27 mouse cellular contexts compared by ENCODE assay signal in genomic region chr13:46364202-46364912, GRCm38 (mm10). TPM values are rescaled to one million over a fixed set of nuclear protein-coding genes. Genes with fewer than 3 reads are reported as not detected.
A peak's percentile ranks its signal among the peaks of the same experiment; 100 is the strongest.
DNase-seq lines count a peak whose midpoint lies in the region; ATAC-seq and TF ChIP-seq lines count a peak whose summit lies in the region.
"Had no signal": no experiment of that assay in that cellular context is flagged by ENCODE, and none has a peak within 500 bp of the region (broad histone marks: within the 10 kb centered on the region; RNA-seq: fewer than 3 reads in every experiment).

No protein-coding gene starts in this region.

- WGBS in heart, adult 2 months, result 77% methylated on average over 7 of the region's 7 CpGs

- ATAC-seq in erythroid progenitor cell, adult 5-6 weeks (replicated peaks; ENCODE audit: low FRiP score, poor library complexity, severe bottlenecking), result no peak
- ATAC-seq: hindbrain, postnatal 0 days; midbrain, embryonic 13.5 days had no signal

- in situ Hi-C loops in CH12.LX (cut with MboI; ENCODE audit: low pct_ligation_motif_present, low pct_unique_long_range_greater_than_20kb, low sequenced_read_pairs), result no loop called here

- TF ChIP-seq POLR2A in heart, adult 2 months (IDR thresholded peaks at IDR 0.05; ENCODE audit: insufficient read depth, low read depth, low read length), result no peak
- TF ChIP-seq POLR2A in CH12.LX (IDR thresholded peaks at IDR 0.05; ENCODE audit: low read depth, low read length), result no peak

- dilution Hi-C loops in CH12.LX (cut with MboI; ENCODE audit: extremely low pct_ligation_motif_present, extremely low pct_unique_long_range_greater_than_20kb, low sequenced_read_pairs), result no loop called here

- H3K4me2 ChIP-seq in CH12.LX (ENCODE audit: insufficient read depth, low read depth, poor library complexity, severe bottlenecking), result peak overlapping the region; percentile 41; the same call in 1 of the 2 replicates
- H3K4me2 ChIP-seq: heart, embryonic 11.5 days; hindbrain, embryonic 12.5 days; kidney, embryonic 15.5 days; limb, embryonic 15.5 days; midbrain, embryonic 13.5 days had no signal

- H3K27ac ChIP-seq in heart, adult 2 months, result no peak overlapping the region
- H3K27ac ChIP-seq in CH12.LX (ENCODE audit: insufficient read depth, low read depth), result no peak overlapping the region
- H3K27ac ChIP-seq: hindbrain, embryonic 12.5 days; hindbrain, postnatal 0 days; kidney, embryonic 15.5 days; limb, embryonic 10.5 days; limb, embryonic 15.5 days; liver, embryonic 14.5 days; macrophage; midbrain, embryonic 13.5 days had no signal

- H3K9me3 ChIP-seq in CH12.LX (replicated peaks; ENCODE audit: low read length), result peaks cover 3% of the 10 kb centered on the region
- H3K9me3 ChIP-seq: hindbrain, embryonic 12.5 days; kidney, embryonic 15.5 days; limb, embryonic 10.5 days; limb, embryonic 15.5 days; midbrain, embryonic 13.5 days had no signal

- no peaks in the 10 kb centered on the region for H3K79me2 ChIP-seq in heart, adult 2 months (replicated peaks; ENCODE audit: control insufficient read depth, insufficient read depth, low read length)
- H3K79me2 ChIP-seq in CH12.LX (replicated peaks; ENCODE audit: control insufficient read depth, extremely low read depth, insufficient read depth, poor library complexity, severe bottlenecking), result no peaks in the 10 kb centered on the region

- no peaks in the 10 kb centered on the region for H3K36me3 ChIP-seq in heart, adult 2 months (ENCODE audit: control insufficient read depth, insufficient read depth, low read length)
- no peaks in the 10 kb centered on the region for H3K36me3 ChIP-seq in CH12.LX (replicated peaks in 1 of 2; ENCODE audit: control insufficient read depth in 1 of 2, insufficient read depth in 1 of 2, low read length in 1 of 2)
- H3K36me3 ChIP-seq: hindbrain, embryonic 12.5 days; kidney, embryonic 15.5 days; limb, embryonic 10.5 days; limb, embryonic 15.5 days; midbrain, embryonic 13.5 days had no signal

- no peak for TF ChIP-seq EP300 in heart, adult 2 months (IDR thresholded peaks at IDR 0.05; ENCODE audit: insufficient read depth, low read depth, low read length)
- TF ChIP-seq EP300 in CH12.LX (IDR thresholded peaks at IDR 0.05; ENCODE audit: low read length), result peak; percentile 60; the same call in 1 of the 2 replicates

- H3K27me3 ChIP-seq in heart, adult 2 months (ENCODE audit: control insufficient read depth, insufficient read depth, low read length), result no peaks in the 10 kb centered on the region
- H3K27me3 ChIP-seq in CH12.LX (replicated peaks), result no peaks in the 10 kb centered on the region
- H3K27me3 ChIP-seq: kidney, embryonic 15.5 days; limb, embryonic 15.5 days; midbrain, embryonic 13.5 days had no signal

- TF ChIP-seq CTCF in heart, adult 2 months (IDR thresholded peaks at IDR 0.05), result no peak
- no peak for TF ChIP-seq CTCF in CH12.LX (conservative IDR thresholded peaks at IDR 0.05 in 1 of 2, IDR thresholded peaks at IDR 0.05 in 1 of 2; ENCODE audit: low read depth in 2 of 2, low read length in 2 of 2)

- no peak for TF ChIP-seq RAD21 in CH12.LX (IDR thresholded peaks at IDR 0.05; ENCODE audit: low read depth, low read length)

- H3K9ac ChIP-seq in heart, adult 2 months (ENCODE audit: low read depth, low read length), result no peak overlapping the region
- H3K9ac ChIP-seq in CH12.LX (ENCODE audit: insufficient read depth, low read depth), result no peak overlapping the region
- H3K9ac ChIP-seq: hindbrain, embryonic 12.5 days; kidney, embryonic 15.5 days; limb, embryonic 15.5 days; liver, embryonic 14.5 days; midbrain, embryonic 13.5 days had no signal

- intact Hi-C loops in heart, adult 2 months (cut with DNase I), result no loop called here

- H3K4me1 ChIP-seq in heart, adult 2 months (ENCODE audit: control insufficient read depth, insufficient read depth, low read length), result no peaks in the 10 kb centered on the region
- peaks cover 7 to 12% of the 10 kb centered on the region in 2 experiments; a peak in 3 of 4 replicates for H3K4me1 ChIP-seq in CH12.LX (ENCODE audit: control insufficient read depth in 1 of 2, insufficient read depth in 2 of 2)
- H3K4me1 ChIP-seq: kidney, embryonic 15.5 days; limb, embryonic 10.5 days; limb, embryonic 15.5 days had no signal

- H3K4me3 ChIP-seq in heart, adult 2 months, result no peak overlapping the region
- H3K4me3 ChIP-seq in CH12.LX (replicated peaks in 1 of 3; ENCODE audit: low read depth in 2 of 3, low read length in 2 of 3, poor library complexity in 1 of 3), result peak overlapping the region in 1 of 3 experiments; percentile 13
- H3K4me3 ChIP-seq: hindbrain, embryonic 12.5 days; kidney, embryonic 15.5 days; limb, embryonic 10.5 days; limb, embryonic 15.5 days; midbrain, embryonic 13.5 days had no signal

- peak; percentile 48 for DNase-seq in heart, adult 11 months
- DNase-seq in heart, adult 2 months, result no peak
- peak; percentile 41 for DNase-seq in CH12.LX (ENCODE audit: extremely low read depth)
- peak; percentile 74 for DNase-seq in induced T-regulatory cell, adult 2 months (ENCODE audit: low read depth)
- no peak for DNase-seq in gastrocnemius, adult 8-10 months (ENCODE audit: low spot score in 2 of 2)
- DNase-seq in left cerebral cortex, adult 18-20 months (ENCODE audit: low spot score in 2 of 2), result no peak
- DNase-seq: adrenal gland, postnatal 36 days; B cell, adult 2 months; cerebellum, adult 2 months; cerebellum, postnatal 14 days; gastrocnemius, postnatal 10 days; heart, postnatal 36 days; kidney, adult 11 months; kidney, postnatal 25 days; lung, adult 2 months; thymus, postnatal 25 days had no signal

TF ChIP-seq in CH12.LX, 34 proteins besides CTCF, POLR2A, EP300 and RAD21:
- TF ChIP-seq TCF12 (IDR thresholded peaks at IDR 0.05; ENCODE audit: low read depth, low read length) (no peak), RCOR1 (conservative IDR thresholded peaks at IDR 0.05; ENCODE audit: low read depth, low read length) (no peak), CHD2 (IDR thresholded peaks at IDR 0.05; ENCODE audit: low read length) (no peak), SMC3 (IDR thresholded peaks at IDR 0.05; ENCODE audit: low read depth, low read length) (no peak), MEF2A (IDR thresholded peaks at IDR 0.05; ENCODE audit: borderline replicate concordance, low read depth, low read length) (no peak), MAX (IDR thresholded peaks at IDR 0.05; ENCODE audit: low read length) (peak; percentile 83), JUN (IDR thresholded peaks at IDR 0.05; ENCODE audit: insufficient read depth, low read depth, low read length) (peak; percentile 30; the same call in 1 of the 2 replicates), ZC3H11A (IDR thresholded peaks at IDR 0.05; ENCODE audit: low read depth, low read length) (no peak), IRF4 (IDR thresholded peaks at IDR 0.05; ENCODE audit: low read depth, low read length) (peak; percentile 82), NRF1 (IDR thresholded peaks at IDR 0.05; ENCODE audit: low read depth, low read length) (no peak), ZMIZ1 (IDR thresholded peaks at IDR 0.05; ENCODE audit: low read depth, low read length) (no peak), SIN3A (IDR thresholded peaks at IDR 0.05; ENCODE audit: low read length) (no peak), HCFC1 (IDR thresholded peaks at IDR 0.05; ENCODE audit: low read depth, low read length) (peak; percentile 49; the same call in 1 of the 2 replicates), UBTF (IDR thresholded peaks at IDR 0.05; ENCODE audit: low read depth, low read length) (no peak), GABPA (IDR thresholded peaks at IDR 0.05; ENCODE audit: insufficient replicate concordance, low read depth, low read length) (no peak), MYC (IDR thresholded peaks at IDR 0.05; ENCODE audit: low read depth, low read length) (peak; percentile 86), JUND (conservative IDR thresholded peaks at IDR 0.05; ENCODE audit: low read depth, low read length) (peak; percentile 61; the same call in 1 of the 2 replicates), ELF1 (IDR thresholded peaks at IDR 0.05; ENCODE audit: low read depth, low read length) (no peak), TBP (conservative IDR thresholded peaks at IDR 0.05; ENCODE audit: low read depth, low read length) (no peak), MAFK (IDR thresholded peaks at IDR 0.05; ENCODE audit: insufficient replicate concordance, low read length) (no peak), ETS1 (conservative IDR thresholded peaks at IDR 0.05; ENCODE audit: low read depth, low read length) (peak; percentile 63; the same call in 1 of the 2 replicates), ZKSCAN1 (IDR thresholded peaks at IDR 0.05; ENCODE audit: borderline replicate concordance, low read depth, low read length) (no peak), ZNF384 (IDR thresholded peaks at IDR 0.05; ENCODE audit: low read depth, low read length) (no peak), NELFE (IDR thresholded peaks at IDR 0.05; ENCODE audit: low read depth, low read length) (no peak), PAX5 (IDR thresholded peaks at IDR 0.05; ENCODE audit: low read length) (no peak), USF1 (IDR thresholded peaks at IDR 0.05; ENCODE audit: low read depth, low read length) (no peak), BHLHE40 (IDR thresholded peaks at IDR 0.05; ENCODE audit: low read depth, low read length) (peak; percentile 89), CHD1 (IDR thresholded peaks at IDR 0.05; ENCODE audit: low read depth, low read length) (no peak), POLR2AphosphoS2 (IDR thresholded peaks at IDR 0.05; ENCODE audit: low read depth, low read length) (no peak), KAT2A (IDR thresholded peaks at IDR 0.05; ENCODE audit: insufficient replicate concordance, low read length) (no peak), MXI1 (IDR thresholded peaks at IDR 0.05; ENCODE audit: low read depth, low read length) (no peak), USF2 (conservative IDR thresholded peaks at IDR 0.05; ENCODE audit: low read depth, low read length) (no peak), E2F4 (IDR thresholded peaks at IDR 0.05; ENCODE audit: insufficient replicate concordance, low read depth, low read length) (no peak), MAZ (IDR thresholded peaks at IDR 0.05; ENCODE audit: low read depth, low read length) (no peak)

RNA-seq across cellular contexts. Expression of gene Rbm24, which starts 53.9 kb away (rescaled TPM):
- total RNA-seq in heart, adult 2 months (2021), result 100 to 1,000 TPM; 176 to 182 TPM
- 225 and 252 TPM in 2 replicates for polyA plus RNA-seq in heart, adult 2 months (2012; rRNA removed)
- total RNA-seq in CH12.LX (2012; rRNA removed) (not detected in 2 replicates), CH12.LX (2014; rRNA removed) (not detected in 2 replicates)
- polyA plus RNA-seq in CH12.LX (2012; ENCODE audit: insufficient read length, low read depth), result not detected in 2 replicates
- 0.36 and 0.42 TPM in 2 replicates for total RNA-seq in erythroid progenitor cell, adult 5-6 weeks (2015; ENCODE audit: low replicate concordance)
- 0.13 TPM in 1 of 2 replicates, not detected in the other for total RNA-seq in erythroid progenitor cell, adult 5-6 weeks (2017; ENCODE audit: low replicate concordance)
- 100 to 1,000 TPM; 177 to 220 (median 196) TPM for total RNA-seq in gastrocnemius, adult 8-10 months (2022)
- 10 to 100 TPM; 25.0 to 33.0 TPM for total RNA-seq in left cerebral cortex, adult 18-20 months (2021)
- total RNA-seq: megakaryocyte-erythroid progenitor cell, adult 5-6 weeks had no signal
- polyA plus RNA-seq: macrophage had no signal

Comparison
In these comparisons a context has a peak if more than half of its experiments do, and no peak if none do; other contexts are left out.
1. DNase-seq: peak in heart, adult 11 months (single experiment), CH12.LX (single experiment) and induced T-regulatory cell, adult 2 months (single experiment); none in heart, adult 2 months (0 of 2), gastrocnemius, adult 8-10 months (0 of 2) and left cerebral cortex, adult 18-20 months (0 of 2).
2. RNA of gene Rbm24, which starts 53.9 kb away (total RNA-seq): 177 to 220 TPM in gastrocnemius, adult 8-10 months, 176 to 182 TPM in heart, adult 2 months and 25.0 to 33.0 TPM in left cerebral cortex, adult 18-20 months; 0.13 to 0.42 TPM in erythroid progenitor cell, adult 5-6 weeks and not detected in CH12.LX; every median in the first group is over 10 times any median in the second.